Mouse (Mus musculus) hematopoietic stem cell, adult 5-6 weeks (primary cell): ENCODE results near the gene Dlg4. TPM values are rescaled to one million over a fixed set of nuclear protein-coding genes. Genes with fewer than 3 reads are reported as not detected.

ENCODE experiments used
- ATAC-seq, 2 experiments: fragments of 125-278 bp in 1 of 2; replicated peaks in 1 of 2; 2 replicates each; pipeline ENCODE4 v1.8.0; 2016 to 2017; ENCODE audit warnings: inconsistent platforms in 2 of 2, mild to moderate bottlenecking in 2 of 2, moderate number of reproducible peaks in 2 of 2, low read depth in 1 of 2, moderate TSS enrichment in 1 of 2; ENCODE audit not compliant: low FRiP score in 2 of 2, poor library complexity in 2 of 2, severe bottlenecking in 2 of 2, insufficient read depth in 1 of 2, low TSS enrichment in 1 of 2
- total RNA-seq: library from RNA; stranded (forward); fragments of 172-1452, 232-1000 nt; gene quantifications from 2 replicates; pipeline ENCODE4 v1.2.3, GENCODE M21; 2017

Gene Dlg4
- total RNA-seq, 1 experiment from 2014 or later = 9.3 TPM

DNA sequence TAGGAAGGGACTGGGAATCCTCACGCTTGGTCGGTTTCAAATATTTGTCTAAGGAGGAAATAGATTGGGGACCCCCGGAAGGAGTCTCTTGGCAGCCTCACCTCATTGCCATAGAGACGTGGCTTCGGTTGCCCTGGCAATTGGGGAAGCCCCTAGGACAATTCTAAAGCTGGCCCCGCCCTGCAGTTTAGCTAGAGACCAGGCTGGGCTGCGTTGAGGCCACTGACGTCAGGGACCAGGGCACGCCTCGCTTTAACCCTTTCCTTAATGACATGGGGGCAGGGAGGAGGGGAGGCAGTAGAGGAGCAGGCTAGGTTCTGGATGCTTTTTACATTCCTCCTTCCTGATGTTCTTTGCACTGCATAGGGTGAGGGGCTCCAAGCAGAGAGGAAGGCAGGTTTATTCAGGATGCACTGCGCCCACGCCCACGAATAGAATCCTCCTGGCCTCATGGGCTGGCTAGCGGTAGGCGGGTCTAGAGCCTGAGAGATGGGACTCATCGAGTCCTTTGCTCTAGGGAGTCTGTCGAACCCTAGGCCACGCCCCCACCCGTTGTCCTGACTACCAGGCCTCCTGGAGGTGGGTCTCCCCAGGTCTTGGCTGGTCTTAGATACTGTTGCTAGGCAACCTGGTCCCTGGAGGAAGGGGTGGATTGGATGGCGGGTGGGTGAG, 12.5 kb downstream of the Dlg4 start:
- peak; percentile 69 to 80 for ATAC-seq

DNA sequence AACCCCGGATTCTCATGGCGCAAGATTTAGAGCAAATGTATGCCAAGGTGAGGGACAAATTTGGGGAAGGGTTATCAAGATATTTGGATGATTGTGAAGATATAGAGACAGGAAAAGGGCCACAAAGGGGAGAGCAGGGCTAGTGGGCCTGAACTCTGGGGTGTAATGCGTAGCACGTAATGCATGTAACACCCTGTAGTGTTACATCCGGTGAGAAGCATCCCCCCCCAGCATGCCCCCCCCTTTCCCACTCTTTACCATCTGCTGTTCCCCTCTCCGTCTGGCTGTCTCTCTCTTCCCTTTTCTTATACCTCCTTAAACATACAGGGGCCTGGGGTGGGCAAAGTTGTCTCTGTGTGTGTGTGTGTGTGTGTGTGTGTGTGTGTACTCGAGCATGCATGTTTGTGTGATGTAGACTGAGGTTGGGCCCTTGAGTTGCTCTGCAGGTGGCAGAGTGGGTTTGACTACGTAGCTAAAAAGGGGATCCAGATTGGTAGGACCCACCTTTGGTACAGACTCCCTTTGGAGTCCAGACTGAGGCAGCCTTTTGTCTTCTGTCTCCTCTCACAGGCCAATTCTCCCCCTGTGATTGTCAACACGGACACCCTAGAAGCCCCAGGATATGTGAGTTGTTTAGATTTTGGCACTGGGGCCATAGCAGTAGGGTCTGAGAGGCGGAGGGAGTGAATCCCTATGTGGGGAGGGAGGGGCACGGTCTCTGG, 13.2 kb downstream of the Dlg4 start:
- 0 out of 4 replicates have a peak, but pooled peaks of 1 of the 2 experiments have one; percentile 12 for ATAC-seq

DNA sequence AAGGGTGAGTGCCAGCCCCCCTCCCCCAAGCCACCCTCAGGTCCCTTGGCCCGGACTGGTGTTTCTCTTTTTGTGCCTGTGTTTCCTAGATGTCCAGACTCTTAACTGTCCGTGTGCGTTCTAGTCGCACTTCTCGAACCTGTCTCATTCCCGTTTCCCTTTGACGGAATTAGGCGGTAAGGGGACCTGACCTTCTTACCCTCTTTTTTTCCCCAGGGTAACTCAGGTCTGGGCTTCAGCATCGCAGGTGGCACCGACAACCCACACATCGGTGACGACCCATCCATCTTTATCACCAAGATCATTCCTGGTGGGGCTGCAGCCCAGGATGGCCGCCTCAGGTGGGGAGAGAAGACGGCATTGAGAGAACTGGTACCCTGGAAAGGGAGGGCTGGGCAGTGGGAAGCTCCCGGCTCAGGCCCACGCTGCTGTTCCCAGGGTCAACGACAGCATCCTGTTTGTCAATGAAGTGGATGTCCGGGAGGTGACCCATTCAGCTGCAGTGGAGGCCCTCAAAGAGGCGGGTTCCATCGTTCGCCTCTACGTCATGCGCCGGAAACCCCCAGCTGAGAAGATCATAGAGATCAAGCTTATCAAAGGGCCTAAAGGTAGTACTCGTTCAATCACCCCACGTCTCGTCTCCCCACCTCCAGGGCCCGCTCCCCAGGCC, 14.0 kb downstream of the Dlg4 start:
- no peak for ATAC-seq

DNA sequence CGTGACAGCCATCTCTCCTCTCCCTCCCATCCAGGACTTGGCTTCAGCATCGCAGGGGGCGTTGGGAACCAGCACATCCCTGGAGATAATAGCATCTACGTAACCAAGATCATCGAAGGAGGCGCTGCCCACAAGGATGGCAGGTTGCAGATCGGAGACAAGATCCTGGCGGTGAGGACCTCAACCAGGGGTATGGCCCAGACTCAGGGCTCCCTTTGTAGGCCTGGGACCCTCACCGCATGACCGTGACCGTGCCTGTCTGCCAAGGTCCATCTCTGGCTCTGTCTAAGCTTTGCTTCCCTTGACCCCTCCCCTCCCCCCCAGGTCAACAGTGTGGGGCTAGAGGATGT, 14.6 kb downstream of the Dlg4 start:
- ATAC-seq = no peak

DNA sequence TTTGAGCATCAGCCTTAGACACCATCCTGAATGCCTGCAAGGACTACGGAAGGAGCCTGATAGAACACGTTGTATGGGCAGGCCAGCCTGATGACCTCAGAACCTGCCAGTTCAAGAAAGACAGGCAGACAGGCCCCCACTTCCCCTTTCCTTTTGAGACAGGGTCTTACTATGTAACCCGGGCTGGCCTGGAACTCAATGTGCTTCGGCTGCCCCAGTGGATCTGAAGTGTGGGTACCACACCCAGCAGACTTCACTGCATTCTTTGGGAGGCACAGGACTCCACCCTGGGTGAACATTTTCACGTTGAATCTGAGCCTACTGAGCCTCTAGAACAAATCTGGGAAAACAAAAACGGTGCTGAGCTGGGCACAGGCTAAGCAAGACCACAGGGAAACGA, 21.4 kb downstream of the Dlg4 start:
- ATAC-seq = no peak

DNA sequence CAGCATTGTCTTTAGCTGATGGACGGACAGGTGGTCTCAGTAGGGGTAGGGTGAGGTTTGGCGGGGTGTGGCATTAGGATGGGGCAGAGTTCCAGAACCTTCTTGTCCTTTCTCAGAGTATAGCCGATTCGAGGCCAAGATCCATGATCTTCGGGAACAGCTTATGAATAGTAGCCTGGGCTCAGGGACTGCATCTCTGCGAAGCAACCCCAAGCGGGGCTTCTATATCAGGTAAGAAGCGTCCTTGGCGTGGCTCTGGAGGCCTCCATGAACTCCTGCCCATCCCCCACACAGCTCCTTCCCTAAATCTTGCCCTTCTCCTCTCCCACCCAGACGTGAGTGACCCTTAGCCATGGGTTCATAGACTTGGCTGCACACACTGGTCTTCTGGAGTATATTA, 22.9 kb downstream of the Dlg4 start:
- no peak for ATAC-seq

DNA sequence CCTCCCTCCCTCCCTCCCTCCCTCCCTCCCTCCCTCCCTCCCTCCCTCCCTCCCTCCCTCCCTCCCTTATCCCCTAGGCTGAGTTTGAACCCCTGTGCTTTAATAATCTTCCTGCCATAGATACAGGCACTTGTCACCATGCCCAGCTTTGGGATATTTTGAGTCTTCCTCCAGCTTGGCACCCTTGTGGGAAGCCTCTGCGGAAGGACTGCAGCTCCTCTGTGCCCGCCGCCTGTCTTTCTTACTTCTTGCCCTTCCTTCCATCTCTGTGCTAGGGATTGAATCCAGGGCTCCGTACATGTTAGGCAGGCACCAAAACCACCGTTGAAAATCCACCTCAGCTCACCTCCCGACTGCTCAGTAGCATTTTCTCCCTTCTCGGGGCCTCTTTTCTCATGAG, 23.4 kb downstream of the Dlg4 start:
- ATAC-seq = no peak

DNA sequence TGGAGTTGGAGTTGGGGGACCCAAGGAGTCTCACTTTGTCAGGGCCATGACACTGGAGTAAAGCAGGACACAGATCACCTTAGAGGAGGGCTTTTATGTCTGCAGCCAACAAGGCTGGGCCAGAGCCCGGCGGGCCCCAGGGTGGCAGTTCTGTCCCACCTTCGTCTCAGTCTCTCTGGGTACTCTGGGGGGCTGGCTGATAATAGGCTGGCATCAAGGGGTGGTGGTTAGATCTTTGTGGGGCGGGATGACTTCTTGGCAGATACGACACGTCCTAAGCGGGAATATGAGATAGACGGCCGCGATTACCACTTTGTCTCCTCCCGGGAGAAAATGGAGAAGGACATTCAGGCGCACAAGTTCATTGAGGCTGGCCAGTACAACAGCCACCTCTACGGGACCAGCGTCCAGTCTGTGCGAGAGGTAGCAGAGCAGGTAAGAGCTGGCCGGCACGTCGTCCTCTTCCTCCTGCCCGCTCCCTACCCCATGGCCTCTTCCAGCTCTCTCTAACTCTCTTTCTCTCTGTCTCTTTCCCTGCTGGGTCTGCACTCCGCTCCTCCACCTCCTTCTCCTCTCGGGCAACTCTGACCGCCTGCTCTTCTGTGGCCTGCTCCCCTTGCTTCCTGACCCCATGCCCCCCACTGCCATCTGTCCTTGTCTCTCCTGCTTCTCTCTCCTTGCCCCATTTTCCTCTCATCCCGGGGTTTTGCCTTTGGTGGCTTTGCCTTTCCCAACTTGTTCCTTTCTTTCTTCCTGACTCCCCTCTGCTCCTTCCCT, 25.8 kb downstream of the Dlg4 start:
- no peak for ATAC-seq

DNA sequence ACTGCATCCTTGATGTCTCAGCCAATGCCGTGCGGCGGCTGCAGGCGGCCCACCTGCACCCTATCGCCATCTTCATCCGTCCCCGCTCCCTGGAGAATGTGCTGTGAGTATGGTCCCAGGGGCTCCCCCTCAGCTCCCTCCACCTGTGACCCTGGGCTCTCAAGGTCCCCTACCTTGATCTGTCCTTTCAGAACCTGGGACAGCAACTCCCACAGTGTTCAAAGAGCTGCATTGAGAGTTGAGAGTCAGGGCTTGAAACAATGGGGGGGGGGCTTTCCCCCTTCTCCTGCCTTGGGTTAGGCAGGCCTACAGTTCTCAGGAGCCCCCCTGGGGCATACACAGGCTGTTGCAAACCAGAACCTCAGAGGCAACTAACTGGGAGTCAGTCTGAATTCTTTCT, 26.9 kb downstream of the Dlg4 start:
- ATAC-seq = no peak

DNA sequence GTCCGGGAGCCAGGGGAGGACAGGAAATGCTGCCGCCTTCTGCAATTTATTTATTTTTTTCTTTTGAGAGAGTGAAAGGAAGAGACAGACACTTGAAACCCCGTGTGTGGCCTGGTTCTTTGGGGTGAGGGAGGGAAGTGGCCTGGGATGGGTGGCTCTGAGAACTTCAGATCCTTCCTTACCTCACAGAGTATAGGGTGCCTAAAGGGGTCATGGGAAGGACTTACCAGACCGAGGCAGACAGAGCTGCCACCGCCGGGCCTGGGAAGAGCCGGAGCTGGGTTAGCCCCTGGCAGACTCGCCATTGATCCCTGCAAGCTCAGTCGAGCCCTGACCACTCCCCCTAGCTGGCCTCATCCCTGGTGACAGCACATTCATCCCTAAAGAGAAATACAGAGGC, 28.7 kb downstream of the Dlg4 start:
- ATAC-seq = no peak

DNA sequence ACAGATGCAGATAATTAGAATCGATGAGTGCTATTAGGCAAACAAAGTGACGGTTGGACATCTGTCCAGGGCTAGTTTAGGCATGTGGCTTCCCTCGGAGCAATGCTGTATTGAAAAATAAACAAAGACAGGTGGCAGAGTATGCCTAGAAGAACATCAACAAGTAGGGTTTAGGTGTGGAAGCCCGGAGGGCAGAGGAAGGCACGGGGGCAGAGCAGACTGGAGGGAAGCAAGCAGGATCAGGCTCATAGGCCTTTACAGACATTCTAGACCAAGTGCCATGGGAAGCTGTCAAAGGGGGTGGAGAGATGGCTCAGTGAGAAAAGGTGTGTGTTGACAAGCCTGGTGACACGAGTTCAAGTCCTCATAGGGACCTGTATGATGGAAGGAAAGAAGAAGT, 32.6 kb downstream of the Dlg4 start:
- ATAC-seq = no peak

DNA sequence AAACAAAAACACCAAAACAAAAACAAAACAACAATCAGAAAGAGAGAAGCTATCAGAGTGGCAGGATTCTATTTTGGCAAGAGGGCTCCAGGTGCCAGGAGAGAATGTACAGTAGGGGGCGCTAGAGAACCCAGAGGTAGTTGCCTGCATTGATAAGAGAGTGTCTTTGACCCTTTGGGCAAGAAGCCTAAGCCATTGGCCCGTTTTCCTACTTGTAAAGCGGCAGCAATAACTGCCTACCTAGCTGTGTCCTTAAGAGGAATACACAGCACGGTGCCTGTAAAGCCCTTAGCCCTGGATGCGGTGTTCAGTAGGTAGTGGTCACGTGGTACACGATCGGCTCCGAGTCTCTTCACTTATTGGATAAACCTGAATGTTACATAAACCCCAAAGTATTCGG, 33.1 kb downstream of the Dlg4 start:
- no peak for ATAC-seq

DNA sequence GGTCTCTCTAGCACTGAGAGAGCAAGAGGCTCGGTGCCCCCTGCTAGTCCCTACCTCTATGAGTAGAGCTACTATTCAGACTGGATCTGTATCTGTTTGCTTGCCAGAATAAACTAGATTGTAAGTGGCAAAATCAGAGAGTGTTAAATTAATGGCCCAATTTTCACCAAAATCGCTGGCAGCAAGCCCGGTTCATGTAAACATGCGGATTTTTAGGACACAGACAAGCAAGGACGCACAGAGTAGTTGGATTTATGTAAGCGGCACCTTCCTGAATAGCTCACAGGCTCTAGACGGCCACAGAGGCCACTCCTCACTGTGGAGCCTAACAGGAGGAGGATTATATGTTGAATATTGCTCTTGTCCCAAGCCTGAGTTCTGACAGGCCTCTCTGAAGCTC, 36.4 kb downstream of the Dlg4 start:
- ATAC-seq = no peak

DNA sequence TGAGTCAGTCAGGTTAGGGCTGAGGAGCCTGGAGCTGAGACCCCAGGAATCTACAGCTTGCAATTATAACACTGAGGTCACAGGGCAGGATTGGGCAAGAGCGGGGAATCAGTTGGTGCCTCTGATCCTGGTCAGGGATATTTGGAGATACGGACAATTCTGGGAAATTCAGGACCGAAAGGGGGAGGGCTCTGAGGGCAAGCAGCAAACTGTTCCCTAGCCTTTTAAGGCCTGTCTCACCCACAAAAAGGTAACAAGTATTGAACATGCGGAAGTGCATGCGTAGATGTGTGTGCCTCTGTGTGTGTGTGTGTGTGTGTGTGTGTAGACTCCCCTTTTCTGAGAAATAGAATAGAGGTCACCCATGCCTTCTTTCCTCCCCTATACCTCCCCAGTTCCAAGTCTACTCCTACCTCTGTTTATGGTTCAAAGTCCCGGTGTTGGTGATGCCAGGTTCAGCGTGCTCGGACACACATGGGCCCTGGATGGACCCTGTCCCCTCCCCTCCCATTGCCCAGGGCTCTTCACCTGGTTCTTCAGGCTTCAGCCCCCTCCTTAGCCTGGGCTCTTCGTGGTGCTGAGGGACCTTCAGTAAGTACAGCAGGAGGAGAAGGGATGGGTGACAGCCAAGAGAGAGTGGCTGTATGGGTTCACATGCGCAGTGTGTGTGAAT, 37.3 kb downstream of the Dlg4 start, which contains the start of gene Asgr1:
Gene Asgr1 (plus strand): TSS at position 188 of the 673 bp plus-strand sequence.
- ATAC-seq = no peak

DNA sequence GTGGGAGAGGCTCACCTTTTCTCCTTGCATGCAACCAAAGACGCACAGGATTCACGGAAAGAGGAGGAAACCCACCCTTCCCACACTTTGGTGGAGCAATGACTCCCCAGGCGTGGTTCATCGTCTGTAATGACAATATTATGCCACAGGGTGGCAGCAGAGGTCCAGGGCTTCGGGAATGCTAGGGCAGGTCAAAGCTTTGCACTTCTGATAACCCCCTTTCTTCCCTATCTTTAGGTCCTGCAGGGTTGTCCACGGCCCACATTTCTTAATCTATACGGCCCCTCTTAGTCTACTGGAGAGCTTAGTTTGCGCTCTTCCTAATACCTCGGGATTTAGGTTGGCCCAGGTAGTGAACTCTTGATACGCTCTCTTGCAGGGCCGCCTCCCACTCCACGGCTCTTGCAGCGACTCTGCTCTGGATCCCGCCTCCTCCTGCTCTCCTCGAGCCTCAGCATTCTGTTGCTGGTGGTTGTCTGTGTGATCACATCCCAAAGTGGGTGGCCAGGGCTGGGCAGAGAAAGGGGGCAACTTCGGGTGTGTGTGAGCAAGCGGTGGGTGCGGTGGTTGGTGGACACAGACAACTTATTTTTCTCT, 39.0 kb downstream of the Dlg4 start:
- peak; percentile 71 to 78; a peak in 3 of 4 replicates for ATAC-seq

DNA sequence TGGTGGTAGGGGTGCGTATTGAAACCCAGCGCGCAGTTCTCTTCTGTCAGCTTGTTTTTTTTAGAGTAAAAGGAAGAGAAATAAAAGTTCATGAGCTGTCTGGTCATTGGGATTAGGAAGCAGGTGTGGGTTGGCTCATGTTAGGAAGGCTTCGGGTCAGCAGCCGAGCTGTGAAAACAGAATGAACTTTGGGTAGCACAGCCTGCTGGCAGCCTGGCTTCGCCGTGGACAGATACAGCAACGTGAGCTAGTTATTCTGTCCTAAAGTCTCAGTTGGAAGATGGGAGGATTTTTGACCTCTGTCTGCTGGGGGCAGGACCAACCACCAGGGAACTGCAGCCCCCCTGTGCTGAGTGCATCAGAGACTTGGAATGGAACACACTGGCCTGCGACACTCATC, 41.1 kb downstream of the Dlg4 start:
- ATAC-seq = no peak

DNA sequence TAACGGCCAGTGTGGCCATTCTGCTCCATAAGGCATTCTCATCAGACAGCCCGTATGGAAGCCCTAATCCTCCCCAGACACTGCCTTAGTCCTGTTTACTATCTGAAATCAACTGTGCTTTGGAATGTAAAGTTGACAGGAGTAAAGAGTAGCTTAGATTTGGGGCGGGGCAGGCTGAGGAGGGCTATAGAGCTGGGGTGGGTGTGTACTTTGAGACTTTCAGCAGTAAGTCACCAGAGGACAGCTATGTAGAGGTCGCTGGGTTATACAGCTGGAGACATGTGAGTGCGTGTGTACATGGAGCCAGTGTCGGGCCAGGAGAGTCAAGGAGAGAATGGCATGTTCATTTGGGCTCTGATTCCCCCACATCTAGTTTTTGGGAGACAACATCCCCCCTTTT, 43.2 kb downstream of the Dlg4 start:
- ATAC-seq = no peak
